Mouse (Mus musculus) stomach, postnatal 0 days (tissue): Measurements from ENCODE around the gene Gadd45g. TPM values are rescaled to one million over a fixed set of nuclear protein-coding genes. Genes with fewer than 3 reads are reported as not detected.

ENCODE experiments used
- ATAC-seq: fragments of 200-750 bp; cut with Nextera tagmentation; 2 replicates; pipeline ENCODE4 v1.8.0; 2017; ENCODE audit not compliant: low FRiP score, low TSS enrichment
- DNase-seq: peaks from one replicate; pipeline ENCODE4 v3.0.0-alpha.2; 2016; ENCODE audit warnings: low spot score
- H3K27ac ChIP-seq: fragments of 300-500 bp; sonication (generic); replicated peaks from 2 replicates; pipeline ENCODE4 v1.5.1; 2014; ENCODE audit warnings: mild to moderate bottlenecking, control low read depth
- H3K27me3 ChIP-seq: fragments of 300-500 bp; sonication (generic); 2 replicates; pipeline ENCODE4 v1.6.1; 2014; ENCODE audit warnings: low read length; ENCODE audit not compliant: control insufficient read depth, insufficient read depth
- H3K36me3 ChIP-seq: fragments of 300-500 bp; sonication (generic); 2 replicates; pipeline ENCODE4 v1.6.1; 2014; ENCODE audit warnings: low read length, mixed read lengths; ENCODE audit not compliant: control insufficient read depth, insufficient read depth
- H3K4me1 ChIP-seq: fragments of 300-500 bp; sonication (generic); replicated peaks from 2 replicates; pipeline ENCODE4 v1.6.1; 2014; ENCODE audit warnings: antibody characterized with exemption; ENCODE audit not compliant: control insufficient read depth, insufficient read depth
- H3K4me2 ChIP-seq: fragments of 300-500 bp; sonication (generic); replicated peaks from 2 replicates; pipeline ENCODE4 v1.6.1; 2014; ENCODE audit warnings: low read depth, mild to moderate bottlenecking, control low read depth, moderate library complexity
- H3K4me3 ChIP-seq: fragments of 300-500 bp; sonication (generic); 2 replicates; pipeline ENCODE4 v1.5.1; 2014; ENCODE audit warnings: low read depth, low read length, control low read depth
- H3K9ac ChIP-seq: fragments of 300-500 bp; sonication (generic); 2 replicates; pipeline ENCODE4 v1.6.1; 2014; ENCODE audit warnings: mild to moderate bottlenecking, low read length, control low read depth, mixed read lengths
- H3K9me3 ChIP-seq: fragments of 300-500 bp; sonication (generic); 2 replicates; pipeline ENCODE4 v1.6.1; 2016; ENCODE audit warnings: low read length; ENCODE audit not compliant: control insufficient read depth
- CTCF ChIP-seq: IDR thresholded peaks from 2 replicates; pipeline ENCODE4 v1.5.1; 2016; ENCODE audit warnings: antibody characterized with exemption, low read depth, mild to moderate bottlenecking, moderate library complexity
- EP300 ChIP-seq: optimal IDR thresholded peaks from 2 replicates; pipeline ENCODE3; 2016; ENCODE audit warnings: antibody characterized with exemption
- WGBS: fragments of 180-500 bp; shearing (Covaris S2); extraction: QIAGEN DNeasy Blood & Tissue Kit; methylation state at CpG from one replicate; pipeline ENCODE4 v1.1.7; 2014; 5-methylcytosine and 5-hydroxymethylcytosine counted together
- polyA plus RNA-seq: library from polyadenylated mRNA; unstranded; fragments of >200 nt; fragmentation: Nextera tagmentation; extraction: Ambion mirVana; gene quantifications from 2 replicates; pipeline ENCODE4 v1.2.1, GENCODE M21; 2015

Gadd45g gene
- polyA plus RNA-seq, 1 experiment from 2014 or later, result 37.1 TPM

- H3K9me3 ChIP-seq, result no peaks in the 10 kb centered on the region
- no peak overlapping the region for H3K4me3 ChIP-seq
- DNase-seq (no peak), ATAC-seq (no peak)
- 84% methylated on average over 3 of the region's 3 CpGs for WGBS
- TF ChIP-seq EP300, result no peak
- TF ChIP-seq CTCF, result no peak
- H3K4me2 ChIP-seq, result no peak overlapping the region
- no peak overlapping the region for H3K27ac ChIP-seq
- H3K9ac ChIP-seq, result no peak overlapping the region
- no peaks in the 10 kb centered on the region for H3K36me3 ChIP-seq
- H3K27me3 ChIP-seq, result no peaks in the 10 kb centered on the region
- H3K4me1 ChIP-seq, result peaks cover 5% of the 10 kb centered on the region; the same call in 1 of the 2 replicates
Measured at GRCm38 (mm10) chr13:51879571-51879970, 33.1 kb downstream of the Gadd45g start.

DNA sequence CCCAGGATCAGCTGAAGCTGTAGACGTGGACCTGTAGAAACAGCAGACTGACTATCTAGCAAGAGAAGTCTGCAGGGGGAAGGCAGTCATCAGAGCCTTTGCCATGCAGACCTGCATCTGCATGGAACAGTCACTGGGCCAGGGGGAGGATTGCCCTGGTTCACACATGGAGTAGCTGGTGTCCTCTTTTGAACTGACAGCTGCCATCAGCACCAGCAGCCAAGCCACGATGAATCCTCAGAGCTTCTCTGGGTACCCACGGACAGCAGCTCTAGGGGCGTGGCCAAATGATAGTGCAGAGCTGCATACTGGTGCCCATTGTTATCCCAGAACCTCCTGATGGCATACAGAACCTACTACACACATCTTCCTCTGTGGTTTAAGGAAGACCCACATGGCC lies 33.5 kb downstream of the Gadd45g start:
- H3K4me1 ChIP-seq, result peaks cover 5% of the 10 kb centered on the region; the same call in 1 of the 2 replicates
- WGBS, result 79% methylated on average over 4 of the region's 4 CpGs
- no peak overlapping the region for H3K9ac ChIP-seq
- no peak for ATAC-seq
- H3K4me3 ChIP-seq, result no peak overlapping the region
- H3K9me3 ChIP-seq, result no peaks in the 10 kb centered on the region
- no peak for DNase-seq
- no peak overlapping the region for H3K4me2 ChIP-seq
- TF ChIP-seq EP300 (no peak), CTCF (no peak)
- H3K36me3 ChIP-seq, result no peaks in the 10 kb centered on the region
- no peaks in the 10 kb centered on the region for H3K27me3 ChIP-seq
- H3K27ac ChIP-seq, result no peak overlapping the region

- WGBS, result 46% methylated on average over 11 of the region's 11 CpGs
- Histone ChIP-seq H3K4me2 (no peak overlapping the region), H3K4me1 (peaks cover 5% of the 10 kb centered on the region), H3K27ac (no peak overlapping the region), H3K36me3 (no peaks in the 10 kb centered on the region), H3K9me3 (no peaks in the 10 kb centered on the region), H3K27me3 (no peaks in the 10 kb centered on the region), H3K4me3 (no peak overlapping the region), H3K9ac (no peak overlapping the region)
- DNase-seq, result peak; percentile 61
- TF ChIP-seq EP300 (no peak), CTCF (no peak)
- peak; percentile 48; the same call in 1 of the 2 replicates for ATAC-seq
Measured at GRCm38 (mm10) chr13:51881271-51882128, 35.0 kb downstream of the Gadd45g start.

- no peak overlapping the region for H3K4me2 ChIP-seq
- H3K4me3 ChIP-seq, result no peak overlapping the region
- WGBS, result 91% methylated on average over 3 of the region's 3 CpGs
- H3K4me1 ChIP-seq, result peaks cover 5% of the 10 kb centered on the region
- ATAC-seq (no peak), DNase-seq (no peak)
- no peak overlapping the region for H3K9ac ChIP-seq
- H3K36me3 ChIP-seq, result no peaks in the 10 kb centered on the region
- no peaks in the 10 kb centered on the region for H3K27me3 ChIP-seq
- H3K27ac ChIP-seq, result no peak overlapping the region
- H3K9me3 ChIP-seq, result no peaks in the 10 kb centered on the region
- no peak for TF ChIP-seq CTCF
- no peak for TF ChIP-seq EP300
Measured at GRCm38 (mm10) chr13:51882218-51882617, 35.7 kb downstream of the Gadd45g start.

DNA sequence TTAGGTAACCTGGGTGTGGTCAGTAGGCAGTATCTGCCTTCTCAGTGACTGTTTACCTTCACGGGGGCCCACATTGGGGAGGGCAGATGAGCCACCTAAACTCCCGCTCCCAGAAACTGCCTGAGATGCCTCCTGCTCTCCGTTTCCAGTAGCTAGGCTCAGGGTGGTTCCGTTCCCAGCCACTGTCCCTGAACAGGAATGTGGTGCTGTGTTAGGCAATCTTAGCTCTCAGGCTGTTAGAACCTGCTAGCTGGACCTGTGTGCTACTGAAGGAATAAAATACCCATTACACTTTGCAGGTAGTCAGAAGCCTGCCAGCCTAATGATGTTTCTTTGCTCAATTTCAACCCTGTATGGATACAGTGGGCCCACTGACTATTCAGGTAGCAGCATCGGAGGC lies 37.8 kb downstream of the Gadd45g start:
- H3K9ac ChIP-seq, result no peak overlapping the region
- peaks cover 5% of the 10 kb centered on the region for H3K4me1 ChIP-seq
- no peak overlapping the region for H3K4me2 ChIP-seq
- ATAC-seq (no peak; the same call in 1 of the 2 replicates), DNase-seq (no peak)
- no peaks in the 10 kb centered on the region for H3K27me3 ChIP-seq
- H3K36me3 ChIP-seq, result no peaks in the 10 kb centered on the region
- H3K4me3 ChIP-seq, result no peak overlapping the region
- TF ChIP-seq CTCF, result no peak
- TF ChIP-seq EP300, result no peak
- no peak overlapping the region for H3K27ac ChIP-seq
- no peaks in the 10 kb centered on the region for H3K9me3 ChIP-seq
- WGBS, result 39% methylated on average over 5 of the region's 5 CpGs

DNA sequence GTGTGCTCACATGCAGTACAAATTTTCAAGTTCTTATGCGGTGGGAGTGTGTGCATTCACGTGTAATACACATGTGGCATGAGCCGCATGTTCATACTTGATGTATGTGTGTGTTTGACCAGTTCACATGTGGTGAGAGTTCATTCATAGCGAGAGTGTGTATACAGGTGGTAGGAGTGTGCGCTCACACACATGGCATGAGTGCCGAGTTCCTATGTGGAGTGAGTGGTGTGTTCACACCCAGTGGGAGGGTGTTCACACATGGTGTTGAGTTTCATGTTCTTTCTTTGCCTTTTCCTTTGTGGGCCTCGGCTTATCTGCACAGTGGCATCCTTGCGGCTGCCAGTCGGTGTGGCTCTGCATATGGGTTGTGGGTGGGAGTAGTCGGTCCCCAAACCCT lies 39.1 kb downstream of the Gadd45g start:
- H3K36me3 ChIP-seq, result no peaks in the 10 kb centered on the region
- H3K9ac ChIP-seq, result no peak overlapping the region
- no peak overlapping the region for H3K27ac ChIP-seq
- H3K4me2 ChIP-seq, result no peak overlapping the region
- H3K4me3 ChIP-seq, result no peak overlapping the region
- ATAC-seq (no peak), DNase-seq (no peak)
- H3K4me1 ChIP-seq, result peaks cover 5% of the 10 kb centered on the region
- 90% methylated on average over 10 of the region's 10 CpGs for WGBS
- H3K9me3 ChIP-seq, result no peaks in the 10 kb centered on the region
- H3K27me3 ChIP-seq, result no peaks in the 10 kb centered on the region
- TF ChIP-seq EP300 (no peak), CTCF (no peak)
